Mouse (Mus musculus): ENCODE measurements at regions not wholly inside any gene's neighbourhood (a gene's known extent, or its start where the extent isn't known, plus 50 kb on each side); places are given as distances from the start of the nearest gene placed in this dataset.
A peak's percentile ranks its signal among the peaks of the same experiment; 100 is the strongest.

GRCm38 (mm10) chr17:88272161-88272560 lies 168.3 kb upstream of the Foxn2 start:
- 93% methylated on average over 5 of the region's 5 CpGs for WGBS
- TF ChIP-seq POLR2A (IDR thresholded peaks at IDR 0.05; ENCODE audit: low read depth, low read length) (no peak), CTCF (IDR thresholded peaks at IDR 0.05; ENCODE audit: extremely low read depth, insufficient read depth, insufficient read length, insufficient replicate concordance) (no peak)
- no peaks in the 10 kb centered on the region for H3K36me3 ChIP-seq (ENCODE audit: control insufficient read depth, insufficient read depth, low read length)
- no peaks in the 10 kb centered on the region for H3K4me1 ChIP-seq (ENCODE audit: control insufficient read depth, insufficient read depth, insufficient read length)
- H3K4me3 ChIP-seq (ENCODE audit: extremely low read depth, insufficient read depth, insufficient read length) = no peak overlapping the region
- no peak for DNase-seq (ENCODE audit: low read depth in 1 of 2, low spot score in 2 of 2)
- H3K27me3 ChIP-seq (ENCODE audit: control insufficient read depth, insufficient read depth, low read length) = no peaks in the 10 kb centered on the region
- H3K27ac ChIP-seq (ENCODE audit: insufficient read depth, low read length) = no peak overlapping the region

- H3K27me3 ChIP-seq (ENCODE audit: control insufficient read depth, insufficient read depth, low read length) = no peaks in the 10 kb centered on the region
- no peak for DNase-seq (ENCODE audit: low read depth in 1 of 2, low spot score in 2 of 2)
- no peak for TF ChIP-seq POLR2A (IDR thresholded peaks at IDR 0.05; ENCODE audit: low read depth, low read length)
- no peak for TF ChIP-seq CTCF (IDR thresholded peaks at IDR 0.05; ENCODE audit: extremely low read depth, insufficient read depth, insufficient read length, insufficient replicate concordance)
- no peaks in the 10 kb centered on the region for H3K36me3 ChIP-seq (ENCODE audit: control insufficient read depth, insufficient read depth, low read length)
- H3K4me3 ChIP-seq (ENCODE audit: extremely low read depth, insufficient read depth, insufficient read length) = no peak overlapping the region
- no peak overlapping the region for H3K27ac ChIP-seq (ENCODE audit: insufficient read depth, low read length)
- no peaks in the 10 kb centered on the region for H3K4me1 ChIP-seq (ENCODE audit: control insufficient read depth, insufficient read depth, insufficient read length)
- 87% methylated on average over 9 of the region's 9 CpGs for WGBS
These were observed 167.0 kb upstream of the Foxn2 start for GRCm38 (mm10) chr17:88273520-88273919.

GRCm38 (mm10) chr17:88274003-88274698 lies 166.4 kb upstream of the Foxn2 start:
- H3K4me1 ChIP-seq (ENCODE audit: control insufficient read depth, insufficient read depth, insufficient read length) = no peaks in the 10 kb centered on the region
- TF ChIP-seq POLR2A (IDR thresholded peaks at IDR 0.05; ENCODE audit: low read depth, low read length) = no peak
- TF ChIP-seq CTCF (IDR thresholded peaks at IDR 0.05; ENCODE audit: extremely low read depth, insufficient read depth, insufficient read length, insufficient replicate concordance) = no peak
- H3K4me3 ChIP-seq (ENCODE audit: extremely low read depth, insufficient read depth, insufficient read length) = no peak overlapping the region
- WGBS = 70% methylated on average over 14 of the region's 14 CpGs
- no peaks in the 10 kb centered on the region for H3K36me3 ChIP-seq (ENCODE audit: control insufficient read depth, insufficient read depth, low read length)
- peak overlapping the region; percentile 8; the same call in 1 of the 2 replicates for H3K27ac ChIP-seq (ENCODE audit: insufficient read depth, low read length)
- DNase-seq (ENCODE audit: low read depth in 1 of 2, low spot score in 2 of 2) = no peak
- no peaks in the 10 kb centered on the region for H3K27me3 ChIP-seq (ENCODE audit: control insufficient read depth, insufficient read depth, low read length)

- no peak for DNase-seq (ENCODE audit: low read depth in 1 of 2, low spot score in 2 of 2)
- H3K4me3 ChIP-seq (ENCODE audit: extremely low read depth, insufficient read depth, insufficient read length) = no peak overlapping the region
- no peak for TF ChIP-seq POLR2A (IDR thresholded peaks at IDR 0.05; ENCODE audit: low read depth, low read length)
- TF ChIP-seq CTCF (IDR thresholded peaks at IDR 0.05; ENCODE audit: extremely low read depth, insufficient read depth, insufficient read length, insufficient replicate concordance) = no peak
- H3K27ac ChIP-seq (ENCODE audit: insufficient read depth, low read length) = no peak overlapping the region
- no peaks in the 10 kb centered on the region for H3K27me3 ChIP-seq (ENCODE audit: control insufficient read depth, insufficient read depth, low read length)
- no peaks in the 10 kb centered on the region for H3K36me3 ChIP-seq (ENCODE audit: control insufficient read depth, insufficient read depth, low read length)
- no peaks in the 10 kb centered on the region for H3K4me1 ChIP-seq (ENCODE audit: control insufficient read depth, insufficient read depth, insufficient read length)
- 76% methylated on average over 6 of the region's 6 CpGs for WGBS
These were observed 165.6 kb upstream of the Foxn2 start for GRCm38 (mm10) chr17:88274720-88275433.

GRCm38 (mm10) chr17:88279656-88280055 lies 160.9 kb upstream of the Foxn2 start:
- Histone ChIP-seq H3K27me3 (ENCODE audit: control insufficient read depth, insufficient read depth, low read length) (no peaks in the 10 kb centered on the region), H3K4me3 (ENCODE audit: extremely low read depth, insufficient read depth, insufficient read length) (no peak overlapping the region), H3K4me1 (ENCODE audit: control insufficient read depth, insufficient read depth, insufficient read length) (peaks cover 2% of the 10 kb centered on the region; the same call in 1 of the 2 replicates), H3K36me3 (ENCODE audit: control insufficient read depth, insufficient read depth, low read length) (no peaks in the 10 kb centered on the region), H3K27ac (ENCODE audit: insufficient read depth, low read length) (no peak overlapping the region)
- 46% methylated on average over 5 of the region's 5 CpGs for WGBS
- TF ChIP-seq CTCF (IDR thresholded peaks at IDR 0.05; ENCODE audit: extremely low read depth, insufficient read depth, insufficient read length, insufficient replicate concordance) = no peak
- TF ChIP-seq POLR2A (IDR thresholded peaks at IDR 0.05; ENCODE audit: low read depth, low read length) = no peak
- no peak for DNase-seq (ENCODE audit: low read depth in 1 of 2, low spot score in 2 of 2)

GRCm38 (mm10) chr17:88282711-88283110 lies 157.8 kb upstream of the Foxn2 start:
- no peaks in the 10 kb centered on the region for H3K36me3 ChIP-seq (ENCODE audit: control insufficient read depth, insufficient read depth, low read length)
- no peak for TF ChIP-seq CTCF (IDR thresholded peaks at IDR 0.05; ENCODE audit: extremely low read depth, insufficient read depth, insufficient read length, insufficient replicate concordance)
- no peak for TF ChIP-seq POLR2A (IDR thresholded peaks at IDR 0.05; ENCODE audit: low read depth, low read length)
- H3K4me1 ChIP-seq (ENCODE audit: control insufficient read depth, insufficient read depth, insufficient read length) = peaks cover 3% of the 10 kb centered on the region; the same call in 1 of the 2 replicates
- no peak overlapping the region for H3K4me3 ChIP-seq (ENCODE audit: extremely low read depth, insufficient read depth, insufficient read length)
- H3K27me3 ChIP-seq (ENCODE audit: control insufficient read depth, insufficient read depth, low read length) = no peaks in the 10 kb centered on the region
- no peak overlapping the region for H3K27ac ChIP-seq (ENCODE audit: insufficient read depth, low read length)
- WGBS = 76% methylated on average over 1 of the region's 1 CpGs
- DNase-seq (ENCODE audit: low read depth in 1 of 2, low spot score in 2 of 2) = no peak

GRCm38 (mm10) chr17:88284477-88284876 lies 156.0 kb upstream of the Foxn2 start:
- H3K4me3 ChIP-seq (ENCODE audit: extremely low read depth, insufficient read depth, insufficient read length) = no peak overlapping the region
- 54% methylated on average over 3 of the region's 3 CpGs for WGBS
- no peaks in the 10 kb centered on the region for H3K36me3 ChIP-seq (ENCODE audit: control insufficient read depth, insufficient read depth, low read length)
- no peaks in the 10 kb centered on the region for H3K27me3 ChIP-seq (ENCODE audit: control insufficient read depth, insufficient read depth, low read length)
- H3K4me1 ChIP-seq (ENCODE audit: control insufficient read depth, insufficient read depth, insufficient read length) = peaks cover 3% of the 10 kb centered on the region; the same call in 1 of the 2 replicates
- TF ChIP-seq CTCF (IDR thresholded peaks at IDR 0.05; ENCODE audit: extremely low read depth, insufficient read depth, insufficient read length, insufficient replicate concordance) = no peak
- no peak for TF ChIP-seq POLR2A (IDR thresholded peaks at IDR 0.05; ENCODE audit: low read depth, low read length)
- no peak overlapping the region for H3K27ac ChIP-seq (ENCODE audit: insufficient read depth, low read length)
- peak; percentile 8 to 9 for DNase-seq (ENCODE audit: low read depth in 1 of 2, low spot score in 2 of 2)
